Mouse (Mus musculus) layer of hippocampus, adult 9-11 months (tissue): ENCODE data around the gene Lhfpl3.

Experiments used
- DNase-seq: peaks from one replicate; pipeline ENCODE4 v3.0.0; 2022

Lhfpl3 gene

DNA sequence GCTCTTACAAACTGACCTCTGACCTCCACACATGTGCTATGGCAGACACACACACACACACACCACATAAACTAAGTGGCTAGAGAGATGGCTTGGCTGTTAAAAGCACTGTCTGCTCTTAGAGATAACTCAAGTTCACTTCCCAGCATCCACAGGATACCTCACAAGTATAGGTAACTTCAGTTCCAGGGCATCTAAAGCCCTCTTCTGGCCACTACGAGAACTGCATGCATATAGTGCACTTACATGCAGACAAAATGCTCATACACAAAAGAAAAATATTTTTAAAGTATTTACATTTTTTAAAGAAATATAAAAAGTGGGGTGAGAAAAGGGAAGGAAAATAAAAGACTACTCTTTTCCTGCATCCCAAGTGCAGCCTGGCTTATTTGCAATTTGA is 408.6 kb downstream of the Lhfpl3 start:
- DNase-seq: no peak

DNA sequence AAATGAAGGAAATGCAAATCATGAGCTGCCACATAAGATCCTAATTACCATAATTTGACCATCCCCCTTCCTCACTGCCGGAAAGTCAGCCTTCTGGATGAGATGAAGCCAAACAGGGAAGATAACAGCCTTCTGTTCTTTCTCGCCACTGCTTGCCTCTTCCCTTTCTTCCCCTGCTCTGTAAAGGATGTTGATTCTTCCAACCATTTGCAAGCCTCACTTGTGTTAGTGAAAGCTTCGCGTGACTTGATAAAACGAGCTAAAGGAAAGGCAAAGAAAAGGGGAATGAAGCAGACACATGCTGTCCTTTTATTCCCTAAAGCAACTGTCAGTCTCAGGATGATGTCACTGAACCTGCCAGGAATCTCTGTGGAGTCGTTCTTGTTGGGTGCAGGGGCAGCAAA is 420.1 kb downstream of the Lhfpl3 start:
- DNase-seq: peak; percentile 20

GRCm38 (mm10) chr5:23166658-23167057 is 420.8 kb downstream of the Lhfpl3 start:
- no peak for DNase-seq

GRCm38 (mm10) chr5:23189633-23190032 is 443.8 kb downstream of the Lhfpl3 start:
- DNase-seq: peak; percentile 56

GRCm38 (mm10) chr5:23196879-23197278 is 451.0 kb downstream of the Lhfpl3 start:
- peak; percentile 16 for DNase-seq

DNA sequence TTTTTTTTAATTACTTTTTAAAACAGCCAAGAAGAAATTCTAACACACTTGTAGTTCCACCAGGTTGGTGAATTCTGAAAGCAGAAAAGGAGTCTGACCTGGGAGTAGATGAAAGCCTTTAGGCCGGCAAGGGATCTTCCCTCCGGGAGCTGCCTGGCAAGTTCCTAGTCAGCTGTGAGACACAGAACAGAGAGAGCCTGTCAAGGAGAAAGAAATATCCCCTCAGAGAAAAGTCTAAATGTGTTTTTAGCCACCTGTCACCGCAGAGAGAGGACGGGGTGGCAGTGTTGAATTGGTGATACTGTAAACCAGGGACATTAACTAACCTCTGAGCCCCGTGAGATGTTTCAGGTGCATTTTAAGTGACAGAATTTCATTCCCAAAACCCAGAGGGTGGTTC is 467.2 kb downstream of the Lhfpl3 start:
- DNase-seq: no peak

DNA sequence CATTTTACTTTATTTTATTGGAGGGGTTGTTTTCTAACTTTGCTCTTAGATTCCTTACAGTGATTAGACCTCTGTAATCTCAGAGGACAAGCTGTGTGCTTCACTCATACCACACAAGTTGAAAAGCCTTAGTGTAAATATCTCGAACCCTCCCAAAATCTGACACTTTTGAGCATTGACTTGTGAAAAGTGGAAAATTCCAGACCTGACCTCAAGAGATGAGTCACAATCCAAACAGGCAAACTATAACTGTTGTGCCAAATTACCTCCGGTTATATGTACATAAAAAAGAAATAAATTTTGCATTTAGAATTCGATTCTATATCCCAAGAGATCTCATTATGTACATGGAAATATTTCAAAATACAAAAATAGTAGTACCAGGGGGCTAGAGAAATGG is 468.8 kb downstream of the Lhfpl3 start:
- DNase-seq: no peak

DNA sequence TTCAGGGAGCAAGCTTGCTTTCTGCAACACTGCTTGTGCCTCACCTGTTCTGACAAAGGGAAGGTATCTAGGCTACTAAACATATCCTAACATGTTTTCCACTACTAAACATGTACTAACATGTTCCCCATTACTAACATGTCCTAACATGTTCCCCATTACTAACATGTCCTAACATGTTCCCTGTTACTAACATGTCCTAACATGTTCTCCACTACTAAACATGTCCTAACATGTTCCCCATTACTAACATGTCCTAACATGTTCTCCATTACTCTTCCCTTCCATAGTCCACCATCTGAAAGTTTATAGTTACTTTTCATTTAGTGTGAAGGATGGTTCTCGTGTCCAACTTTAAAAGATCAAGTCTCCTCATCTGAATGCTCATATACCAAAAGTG is 473.8 kb downstream of the Lhfpl3 start:
- DNase-seq: no peak

GRCm38 (mm10) chr5:23224759-23225536 is 479.1 kb downstream of the Lhfpl3 start:
- DNase-seq: no peak

GRCm38 (mm10) chr5:23225621-23226020 is 479.8 kb downstream of the Lhfpl3 start:
- no peak for DNase-seq

DNA sequence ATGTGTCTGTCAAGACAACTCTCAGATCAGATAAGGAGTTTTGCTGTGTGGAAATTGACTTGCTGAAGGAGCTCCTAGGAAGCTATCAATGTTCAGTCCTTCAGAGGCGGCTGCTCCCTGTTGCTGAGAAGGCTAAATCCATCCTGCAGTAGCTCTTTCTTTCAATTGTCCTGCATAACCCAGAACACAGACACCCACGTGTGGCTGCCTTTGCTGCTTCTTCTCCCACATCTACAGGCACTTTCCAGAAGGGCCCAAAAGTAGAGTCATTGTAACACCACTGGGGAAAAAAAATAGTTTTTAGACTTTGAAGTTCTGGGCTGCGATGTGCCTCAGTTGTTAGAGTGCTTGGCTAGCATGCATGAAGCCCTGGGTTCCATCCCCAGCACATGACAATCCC is 480.9 kb downstream of the Lhfpl3 start:
- DNase-seq: no peak

GRCm38 (mm10) chr5:23246974-23247373 is 501.1 kb downstream of the Lhfpl3 start:
- DNase-seq: no peak

GRCm38 (mm10) chr5:23247784-23248183 is 501.9 kb downstream of the Lhfpl3 start:
- DNase-seq: no peak

DNA sequence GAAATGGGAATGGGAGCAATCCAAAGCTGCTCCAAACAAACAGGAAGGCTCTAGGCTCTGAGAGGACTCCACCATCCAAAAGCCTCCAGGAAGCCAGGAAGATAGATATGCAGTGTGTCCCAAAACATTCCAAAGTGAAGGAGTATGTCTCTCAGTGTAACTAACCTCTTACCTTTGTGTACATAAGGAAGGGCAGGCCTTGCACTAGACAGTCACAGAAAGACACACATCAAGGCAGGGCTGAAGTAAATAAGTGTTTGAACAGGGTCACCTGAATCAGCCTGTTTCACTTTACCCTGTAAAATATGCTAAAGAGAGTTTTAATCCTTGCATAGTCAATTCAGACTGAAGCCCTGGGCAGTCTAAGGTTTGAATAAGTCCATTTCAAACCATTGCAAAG is 502.4 kb downstream of the Lhfpl3 start:
- DNase-seq: no peak

GRCm38 (mm10) chr5:23249896-23250875 is 504.3 kb downstream of the Lhfpl3 start:
- no peak for DNase-seq

DNA sequence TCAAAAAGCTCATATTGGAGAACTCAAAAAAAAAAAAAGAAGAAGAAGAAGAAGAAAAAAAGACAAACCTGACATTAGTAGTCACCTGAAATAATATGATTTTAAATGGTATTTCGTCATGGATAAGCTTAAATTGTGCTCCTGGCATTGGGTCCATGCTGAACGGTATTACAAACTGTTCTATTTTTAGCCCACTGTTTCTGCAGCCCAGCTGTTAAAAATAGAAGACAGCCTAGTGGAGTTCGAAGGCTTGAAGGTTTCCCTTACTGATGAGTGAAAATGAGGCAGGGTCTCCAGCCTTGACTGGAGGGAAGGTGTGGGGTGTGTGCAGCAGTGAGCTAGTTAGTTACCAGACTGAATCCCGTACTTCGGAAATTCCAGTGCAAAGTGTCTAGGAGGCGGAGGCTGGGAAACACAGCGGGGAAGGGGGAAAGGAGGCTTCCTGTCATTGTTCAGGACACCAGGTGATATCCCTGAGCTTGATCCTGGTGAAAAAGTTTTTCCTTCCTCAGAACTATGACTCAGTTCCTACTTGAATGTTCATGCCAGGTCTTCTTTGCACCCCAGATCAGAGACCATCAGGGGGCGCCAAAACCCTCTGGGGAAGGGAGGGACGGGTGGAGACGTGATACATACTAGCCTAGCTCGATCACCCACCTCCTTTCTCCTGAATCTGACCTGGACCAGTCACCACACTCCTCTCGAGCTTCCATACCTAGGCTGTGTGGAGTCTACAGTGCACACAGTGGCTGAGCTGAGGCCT is 505.8 kb downstream of the Lhfpl3 start:
- DNase-seq: peak; percentile 6

DNA sequence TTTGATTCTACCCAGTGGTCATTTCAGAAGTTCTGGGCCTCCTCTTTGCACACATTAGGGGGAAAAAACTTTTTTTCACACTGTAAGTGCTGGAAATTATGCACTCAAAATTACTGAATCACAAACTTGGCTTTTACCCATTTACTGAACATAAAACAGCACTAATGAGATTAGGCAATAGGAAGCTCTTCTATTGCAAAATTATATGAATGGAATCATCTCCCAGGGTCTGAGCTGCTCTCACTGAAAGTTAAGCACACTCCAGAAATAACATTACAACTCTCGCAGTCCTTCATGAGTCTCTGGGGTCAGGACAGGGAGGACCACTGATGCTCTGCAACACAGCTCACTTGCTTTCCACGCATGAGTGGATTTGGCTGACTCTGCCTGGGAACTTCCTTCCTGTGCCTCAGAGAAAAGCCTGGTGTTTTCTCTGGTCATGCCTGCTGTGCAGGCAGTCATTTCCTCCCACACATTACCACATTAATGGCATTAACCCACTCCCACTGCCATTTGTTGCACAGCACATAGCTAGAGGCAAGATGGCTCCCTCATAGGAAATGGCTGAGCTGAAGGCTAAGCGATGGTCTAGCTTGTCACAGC is 510.1 kb downstream of the Lhfpl3 start:
- peak; percentile 9 for DNase-seq

- no peak for DNase-seq
Observed at GRCm38 (mm10) chr5:23273309-23273708, 527.5 kb downstream of the Lhfpl3 start.

DNA sequence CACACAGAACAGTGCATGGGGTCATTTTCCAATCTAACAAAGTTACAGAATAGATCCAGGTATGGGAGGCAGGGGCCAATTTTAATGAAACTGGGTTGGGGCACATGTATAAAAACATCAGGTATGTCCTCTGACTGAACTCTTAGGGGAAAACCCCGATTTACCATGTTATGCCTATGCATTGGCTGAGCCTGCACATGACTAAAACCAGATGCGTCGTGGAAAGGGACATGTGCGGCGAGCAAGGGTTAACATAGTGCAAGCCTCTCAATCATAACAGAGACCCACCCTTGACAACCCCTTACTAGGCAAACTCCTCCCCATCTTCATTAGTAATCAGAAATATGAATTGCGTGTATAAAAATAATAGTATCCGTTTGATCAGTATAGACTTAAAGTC is 533.5 kb downstream of the Lhfpl3 start:
- no peak for DNase-seq

DNA sequence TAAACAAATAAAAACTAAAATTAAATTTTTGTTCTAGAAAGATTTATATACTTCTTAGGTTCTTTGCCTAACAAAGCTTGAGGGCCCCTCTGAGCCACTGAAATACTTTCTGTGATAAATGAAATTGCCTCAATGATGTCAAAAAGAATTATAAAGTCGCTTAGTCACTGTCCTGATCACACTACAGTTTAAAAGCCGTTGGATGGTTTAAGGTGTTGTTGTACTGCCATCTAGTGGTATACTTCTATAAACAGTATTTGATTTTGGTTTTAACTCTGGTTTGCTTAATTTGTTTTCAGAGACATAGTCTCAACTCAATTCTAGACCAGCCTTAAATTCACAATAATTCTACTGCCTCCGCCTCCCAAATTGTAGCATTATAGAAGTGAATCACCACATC is 539.0 kb downstream of the Lhfpl3 start:
- DNase-seq: no peak

- no peak for DNase-seq
Observed at GRCm38 (mm10) chr5:23289149-23289548, 543.3 kb downstream of the Lhfpl3 start.
